Mouse (Mus musculus) hindbrain, embryonic 16.5 days (tissue): ENCODE measurements around the gene Lrmp. TPM values are rescaled to one million over a fixed set of nuclear protein-coding genes. Genes with fewer than 3 reads are reported as not detected.
"Not testable (repeated sequence)": the region's sequence is repeated elsewhere in the genome, so short reads cannot be mapped to it uniquely, and the experiment has no call there.

Experiments used
- ATAC-seq: fragments of 200-750 bp; cut with Nextera tagmentation; 2 replicates; pipeline ENCODE4 v1.8.0; 2017; ENCODE audit warnings: moderate TSS enrichment, moderate library complexity
- H3K27ac ChIP-seq: fragments of 300-500 bp; sonication (generic); 2 replicates; pipeline ENCODE4 v1.5.1; 2014; ENCODE audit warnings: low read depth, mild to moderate bottlenecking, control low read depth, low read length, moderate library complexity
- H3K27me3 ChIP-seq: fragments of 300-500 bp; sonication (generic); replicated peaks from 2 replicates; pipeline ENCODE4 v1.6.1; 2014; ENCODE audit warnings: low read length; ENCODE audit not compliant: control insufficient read depth, insufficient read depth
- H3K36me3 ChIP-seq: fragments of 300-500 bp; sonication (generic); 2 replicates; pipeline ENCODE4 v1.6.1; 2014; ENCODE audit warnings: mild to moderate bottlenecking, low read length, moderate library complexity, mixed read lengths; ENCODE audit not compliant: control insufficient read depth, insufficient read depth
- H3K4me1 ChIP-seq: fragments of 300-500 bp; sonication (generic); 2 replicates; pipeline ENCODE4 v1.6.1; 2014; ENCODE audit warnings: low read depth, low read length; ENCODE audit not compliant: control insufficient read depth, insufficient read depth
- H3K4me2 ChIP-seq: fragments of 300-500 bp; sonication (generic); 2 replicates; pipeline ENCODE4 v1.6.1; 2014; ENCODE audit warnings: mild to moderate bottlenecking, low read length, control low read depth, moderate library complexity
- H3K4me3 ChIP-seq: fragments of 300-500 bp; sonication (generic); 2 replicates; pipeline ENCODE4 v1.5.1; 2014; ENCODE audit warnings: mild to moderate bottlenecking, low read length, control low read depth, moderate library complexity
- H3K9ac ChIP-seq: fragments of 300-500 bp; sonication (generic); 2 replicates; pipeline ENCODE4 v1.6.1; 2014; ENCODE audit warnings: low read depth, mild to moderate bottlenecking, control low read depth, low read length, moderate library complexity
- H3K9me3 ChIP-seq: fragments of 300-500 bp; sonication (generic); 2 replicates; pipeline ENCODE4 v1.6.1; 2014; ENCODE audit warnings: mild to moderate bottlenecking, low read length, moderate library complexity; ENCODE audit not compliant: control insufficient read depth
- WGBS: fragments of 180-500 bp; shearing (Covaris S2); extraction: QIAGEN DNeasy Blood & Tissue Kit; methylation state at CpG from one replicate; pipeline ENCODE4 v1.1.7; 2014; 5-methylcytosine and 5-hydroxymethylcytosine counted together
- polyA plus RNA-seq: library from polyadenylated mRNA; unstranded; fragments of >200 nt; fragmentation: Nextera tagmentation; extraction: Ambion mirVana; gene quantifications from 2 replicates; pipeline ENCODE4 v1.2.1, GENCODE M21; 2015

The Lrmp gene
- polyA plus RNA-seq, 1 experiment from 2014 or later, result 0.89 TPM

GRCm38 (mm10) chr6:145129563-145129962, 14.1 kb downstream of the Lrmp start:
- Histone ChIP-seq H3K4me1 (no peaks in the 10 kb centered on the region), H3K27me3 (no peaks in the 10 kb centered on the region), H3K4me3 (no peak overlapping the region), H3K9me3 (peaks cover 4% of the 10 kb centered on the region; the same call in 1 of the 2 replicates), H3K36me3 (no peaks in the 10 kb centered on the region), H3K9ac (no peak overlapping the region), H3K4me2 (no peak overlapping the region), H3K27ac (no peak overlapping the region)
- WGBS, result 87% methylated on average over 4 of the region's 4 CpGs
- no peak for ATAC-seq

- H3K4me1 ChIP-seq, result no peaks in the 10 kb centered on the region
- no peak overlapping the region for H3K27ac ChIP-seq
- WGBS, result 85% methylated on average over 5 of the region's 5 CpGs
- no peak overlapping the region for H3K4me2 ChIP-seq
- no peak for ATAC-seq
- no peaks in the 10 kb centered on the region for H3K27me3 ChIP-seq
- no peaks in the 10 kb centered on the region for H3K36me3 ChIP-seq
- H3K9me3 ChIP-seq, result peaks cover 4% of the 10 kb centered on the region; the same call in 1 of the 2 replicates
- H3K9ac ChIP-seq, result no peak overlapping the region
- H3K4me3 ChIP-seq, result no peak overlapping the region
Measured at GRCm38 (mm10) chr6:145131991-145132390, 16.5 kb downstream of the Lrmp start.

GRCm38 (mm10) chr6:145132969-145133368, 17.5 kb downstream of the Lrmp start:
- not testable (repeated sequence) for H3K9ac ChIP-seq, H3K27ac ChIP-seq, H3K36me3 ChIP-seq, H3K4me3 ChIP-seq, ATAC-seq, H3K27me3 ChIP-seq, H3K4me2 ChIP-seq, H3K4me1 ChIP-seq, H3K9me3 ChIP-seq
- WGBS, result 89% methylated on average over 5 of the region's 5 CpGs

GRCm38 (mm10) chr6:145135295-145135694, 19.8 kb downstream of the Lrmp start:
- H3K36me3 ChIP-seq, result no peaks in the 10 kb centered on the region
- no peak overlapping the region for H3K4me2 ChIP-seq
- no peak overlapping the region for H3K27ac ChIP-seq
- H3K4me3 ChIP-seq, result no peak overlapping the region
- WGBS, result 76% methylated on average over 3 of the region's 3 CpGs
- H3K9ac ChIP-seq, result no peak overlapping the region
- no peaks in the 10 kb centered on the region for H3K9me3 ChIP-seq
- H3K27me3 ChIP-seq, result no peaks in the 10 kb centered on the region
- no peak for ATAC-seq
- no peaks in the 10 kb centered on the region for H3K4me1 ChIP-seq

GRCm38 (mm10) chr6:145135804-145136203, 20.4 kb downstream of the Lrmp start:
- H3K9ac ChIP-seq, result no peak overlapping the region
- no peak overlapping the region for H3K27ac ChIP-seq
- 82% methylated on average over 9 of the region's 9 CpGs for WGBS
- no peak overlapping the region for H3K4me3 ChIP-seq
- H3K4me2 ChIP-seq, result no peak overlapping the region
- no peaks in the 10 kb centered on the region for H3K27me3 ChIP-seq
- no peaks in the 10 kb centered on the region for H3K4me1 ChIP-seq
- ATAC-seq, result no peak
- no peaks in the 10 kb centered on the region for H3K36me3 ChIP-seq
- no peaks in the 10 kb centered on the region for H3K9me3 ChIP-seq

- no peak overlapping the region for H3K9ac ChIP-seq
- H3K27me3 ChIP-seq, result no peaks in the 10 kb centered on the region
- H3K9me3 ChIP-seq, result no peaks in the 10 kb centered on the region
- ATAC-seq, result no peak
- H3K4me1 ChIP-seq, result no peaks in the 10 kb centered on the region
- H3K4me3 ChIP-seq, result no peak overlapping the region
- H3K4me2 ChIP-seq, result no peak overlapping the region
- WGBS, result 96% methylated on average over 5 of the region's 5 CpGs
- no peaks in the 10 kb centered on the region for H3K36me3 ChIP-seq
- no peak overlapping the region for H3K27ac ChIP-seq
Measured at GRCm38 (mm10) chr6:145136831-145137230, 21.4 kb downstream of the Lrmp start.

- H3K4me2 ChIP-seq, result no peak overlapping the region
- no peaks in the 10 kb centered on the region for H3K9me3 ChIP-seq
- H3K4me1 ChIP-seq, result no peaks in the 10 kb centered on the region
- H3K9ac ChIP-seq, result no peak overlapping the region
- H3K27me3 ChIP-seq, result no peaks in the 10 kb centered on the region
- ATAC-seq, result no peak
- H3K27ac ChIP-seq, result no peak overlapping the region
- H3K4me3 ChIP-seq, result no peak overlapping the region
- no peaks in the 10 kb centered on the region for H3K36me3 ChIP-seq
- 81% methylated on average over 13 of the region's 13 CpGs for WGBS
Measured at GRCm38 (mm10) chr6:145139236-145139635, 23.8 kb downstream of the Lrmp start.

- whole genome bisulfite sequencing, result 72% methylated on average over 11 of the region's 11 CpGs
- no peaks in the 10 kb centered on the region for H3K9me3 ChIP-seq
- ATAC-seq, result no peak
Measured at GRCm38 (mm10) chr6:145139776-145140475, 24.5 kb downstream of the Lrmp start.

GRCm38 (mm10) chr6:145140706-145141105, 25.3 kb downstream of the Lrmp start:
- Histone ChIP-seq H3K9me3 (no peaks in the 10 kb centered on the region), H3K27ac (no peak overlapping the region), H3K4me3 (no peak overlapping the region), H3K27me3 (no peaks in the 10 kb centered on the region), H3K9ac (no peak overlapping the region), H3K36me3 (no peaks in the 10 kb centered on the region), H3K4me2 (no peak overlapping the region), H3K4me1 (no peaks in the 10 kb centered on the region)
- no peak for ATAC-seq
- 74% methylated on average over 11 of the region's 11 CpGs for WGBS

More at GRCm38 (mm10) chr6:145139776-145140475, 24.5 kb downstream of the Lrmp start:
- Histone ChIP-seq H3K9ac (no peak overlapping the region), H3K4me2 (no peak overlapping the region), H3K36me3 (no peaks in the 10 kb centered on the region), H3K27me3 (no peaks in the 10 kb centered on the region), H3K4me3 (no peak overlapping the region), H3K4me1 (no peaks in the 10 kb centered on the region), H3K27ac (no peak overlapping the region)
